Mouse (Mus musculus) G1E (cell line): ENCODE results near the gene Map4. TPM values are rescaled to one million over a fixed set of nuclear protein-coding genes. Genes with fewer than 3 reads are reported as not detected.

ENCODE experiments used
- ATAC-seq: 2 replicates; pipeline ENCODE4 v1.8.0; 2016; ENCODE audit warnings: mild to moderate bottlenecking; ENCODE audit not compliant: insufficient number of reproducible peaks, poor library complexity, low FRiP score, severe bottlenecking; ENCODE audit errors: extremely low read depth
- DNase-seq: peaks from one replicate; pipeline ENCODE4 v3.0.0; 2012; ENCODE audit warnings: low spot score
- H3K27me3 ChIP-seq: 2 replicates; pipeline ENCODE4 v1.6.1; 2012; ENCODE audit warnings: mild to moderate bottlenecking, low read length, inconsistent platforms; ENCODE audit not compliant: insufficient read depth
- H3K36me3 ChIP-seq: replicated peaks from 2 replicates; pipeline ENCODE3; 2012; ENCODE audit warnings: mild to moderate bottlenecking, inconsistent platforms
- H3K4me1 ChIP-seq: 2 replicates; pipeline ENCODE4 v1.6.1; 2012; ENCODE audit warnings: low read depth, low read length, inconsistent platforms, mixed read lengths; ENCODE audit not compliant: insufficient read depth
- H3K4me3 ChIP-seq: 2 replicates; pipeline ENCODE4 v1.5.1; 2012; ENCODE audit warnings: low read depth, mild to moderate bottlenecking, inconsistent platforms, low read length, moderate library complexity, mixed read lengths
- H3K9me3 ChIP-seq: replicated peaks from 2 replicates; pipeline ENCODE4 v1.6.1; 2012; ENCODE audit warnings: inconsistent platforms
- CTCF ChIP-seq: IDR thresholded peaks from 2 replicates; pipeline ENCODE4 v1.5.1; 2012; ENCODE audit warnings: low read depth, low read length, inconsistent platforms, mixed read lengths
- GATA1 ChIP-seq: IDR thresholded peaks from 2 replicates; pipeline ENCODE4 v1.6.1; 2012; ENCODE audit warnings: borderline replicate concordance, low read length, inconsistent platforms, mixed read lengths
- GATA2 ChIP-seq: IDR thresholded peaks from 2 replicates; pipeline ENCODE4 v1.6.1; 2012; ENCODE audit warnings: low read depth, low read length, inconsistent platforms, borderline replicate concordance
- POLR2AphosphoS5 ChIP-seq: IDR thresholded peaks from 2 replicates; pipeline ENCODE4 v1.6.1; 2012; ENCODE audit warnings: low read depth, low read length, inconsistent platforms; ENCODE audit not compliant: insufficient replicate concordance
- TAL1 ChIP-seq: conservative IDR thresholded peaks from 2 replicates; pipeline ENCODE4 v1.6.1; 2012; ENCODE audit warnings: low read depth, low read length, inconsistent platforms, mixed read lengths
- polyA plus RNA-seq: library from polyadenylated mRNA; stranded (reverse); fragments of >175 nt; gene quantifications from 2 replicates; pipeline ENCODE4 v1.2.3, GENCODE M21; 2012
- total RNA-seq, 2 experiments: library from RNA; stranded (forward) in 1 of 2; stranded (reverse) in 1 of 2; fragments of 200-1000 nt in 1 of 2; fragments of >200 nt in 1 of 2; fragmentation: Nextera tagmentation in 1 of 2; gene quantifications; 2 replicates each; pipeline ENCODE4 v1.2.3; 2014 to 2017

Gene Map4
- total and polyA plus RNA-seq, 3 experiments: 27.2 to 69.3 (median 47.5) TPM

- DNase-seq (no peak), ATAC-seq (no peak)
- H3K4me3 ChIP-seq: no peak overlapping the region
- H3K4me1 ChIP-seq: no peaks in the 10 kb centered on the region
- H3K36me3 ChIP-seq: peaks cover 2% of the 10 kb centered on the region
- no peak for TF ChIP-seq GATA2
- no peak for TF ChIP-seq GATA1
- no peak for TF ChIP-seq CTCF
- TF ChIP-seq TAL1: no peak
- no peak for TF ChIP-seq POLR2AphosphoS5
- no peaks in the 10 kb centered on the region for H3K27me3 ChIP-seq
- H3K9me3 ChIP-seq: no peaks in the 10 kb centered on the region
These were observed 71.2 kb downstream of the Map4 start for GRCm38 (mm10) chr9:110002413-110002812.

- no peak for DNase-seq
- Histone ChIP-seq H3K27me3 (no peaks in the 10 kb centered on the region), H3K4me1 (no peaks in the 10 kb centered on the region), H3K36me3 (no peaks in the 10 kb centered on the region), H3K4me3 (no peak overlapping the region), H3K9me3 (no peaks in the 10 kb centered on the region)
- TF ChIP-seq POLR2AphosphoS5 (no peak), CTCF (no peak), GATA1 (no peak), GATA2 (no peak), TAL1 (no peak)
- ATAC-seq: no peak
These were observed 88.0 kb downstream of the Map4 start for GRCm38 (mm10) chr9:110019224-110019623.

DNA sequence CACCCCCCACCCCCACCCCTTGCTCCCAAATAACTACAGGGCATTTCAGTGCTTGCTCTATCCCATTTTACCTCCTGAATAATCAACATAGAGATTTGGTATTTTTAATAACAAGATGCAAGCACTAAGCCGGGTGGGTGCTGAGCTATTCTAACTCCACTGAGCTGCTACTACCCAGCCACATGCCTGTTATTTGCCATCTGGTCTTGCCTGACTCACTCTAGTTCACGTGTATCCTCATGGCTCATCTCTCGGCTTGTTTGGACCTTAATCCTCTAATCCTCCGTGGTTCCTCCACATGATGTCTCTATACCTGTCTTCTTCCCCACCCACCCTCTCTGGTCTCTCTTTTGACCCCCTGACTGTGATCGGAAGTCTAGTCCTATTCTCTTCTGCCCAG, 89.1 kb downstream of the Map4 start:
- Histone ChIP-seq H3K27me3 (no peaks in the 10 kb centered on the region), H3K36me3 (no peaks in the 10 kb centered on the region), H3K4me1 (no peaks in the 10 kb centered on the region), H3K9me3 (no peaks in the 10 kb centered on the region), H3K4me3 (no peak overlapping the region)
- no peak for ATAC-seq
- DNase-seq: no peak
- TF ChIP-seq GATA1: no peak
- no peak for TF ChIP-seq TAL1
- TF ChIP-seq CTCF: no peak
- no peak for TF ChIP-seq GATA2
- no peak for TF ChIP-seq POLR2AphosphoS5

GRCm38 (mm10) chr9:110021463-110021862, 90.2 kb downstream of the Map4 start:
- H3K9me3 ChIP-seq: no peaks in the 10 kb centered on the region
- no peaks in the 10 kb centered on the region for H3K4me1 ChIP-seq
- H3K4me3 ChIP-seq: no peak overlapping the region
- H3K27me3 ChIP-seq: no peaks in the 10 kb centered on the region
- ATAC-seq (no peak), DNase-seq (no peak)
- no peaks in the 10 kb centered on the region for H3K36me3 ChIP-seq
- TF ChIP-seq POLR2AphosphoS5 (no peak), CTCF (no peak), GATA1 (no peak), GATA2 (no peak), TAL1 (no peak)

DNA sequence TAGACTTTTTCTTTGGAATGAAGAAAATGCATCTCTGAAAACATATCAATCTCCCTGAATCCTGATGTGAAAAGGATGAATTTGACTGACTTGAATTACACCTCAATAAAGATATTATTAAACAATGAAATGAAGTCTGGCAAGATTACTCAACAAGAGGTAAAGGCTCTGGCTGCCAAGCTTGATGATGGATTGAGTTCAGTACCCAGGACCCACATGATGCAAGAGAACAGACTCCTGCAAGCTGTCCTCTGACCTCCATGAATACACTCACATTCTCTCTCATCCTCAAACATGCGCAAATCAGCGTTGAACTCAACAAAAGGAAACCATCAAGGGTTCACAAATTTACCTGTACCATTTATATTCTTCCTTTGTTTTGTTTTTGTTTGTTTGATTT, 90.9 kb downstream of the Map4 start:
- no peaks in the 10 kb centered on the region for H3K9me3 ChIP-seq
- no peak for DNase-seq
- no peaks in the 10 kb centered on the region for H3K4me1 ChIP-seq
- no peaks in the 10 kb centered on the region for H3K36me3 ChIP-seq
- H3K27me3 ChIP-seq: no peaks in the 10 kb centered on the region
- no peak for TF ChIP-seq POLR2AphosphoS5
- TF ChIP-seq CTCF: no peak
- no peak for TF ChIP-seq TAL1
- no peak for TF ChIP-seq GATA2
- no peak for TF ChIP-seq GATA1
- no peak overlapping the region for H3K4me3 ChIP-seq
- ATAC-seq: no peak

DNA sequence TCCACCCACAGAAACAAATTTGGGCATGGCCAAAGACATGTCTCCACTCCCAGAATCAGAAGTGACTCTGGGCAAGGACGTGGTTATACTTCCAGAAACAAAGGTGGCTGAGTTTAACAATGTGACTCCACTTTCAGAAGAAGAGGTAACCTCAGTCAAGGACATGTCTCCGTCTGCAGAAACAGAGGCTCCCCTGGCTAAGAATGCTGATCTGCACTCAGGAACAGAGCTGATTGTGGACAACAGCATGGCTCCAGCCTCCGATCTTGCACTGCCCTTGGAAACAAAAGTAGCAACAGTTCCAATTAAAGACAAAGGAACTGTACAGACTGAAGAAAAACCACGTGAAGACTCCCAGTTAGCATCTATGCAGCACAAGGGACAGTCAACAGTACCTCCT, 103.8 kb downstream of the Map4 start:
- peaks cover 36% of the 10 kb centered on the region for H3K36me3 ChIP-seq

More for the DNA sequence above, 103.8 kb downstream of the Map4 start:
- no peak for TF ChIP-seq CTCF
- no peak for TF ChIP-seq TAL1
- no peak for TF ChIP-seq GATA2
- no peak for TF ChIP-seq GATA1
- no peak for TF ChIP-seq POLR2AphosphoS5
- no peak for DNase-seq
- Histone ChIP-seq H3K9me3 (no peaks in the 10 kb centered on the region), H3K27me3 (no peaks in the 10 kb centered on the region), H3K4me1 (peaks cover 13% of the 10 kb centered on the region), H3K4me3 (no peak overlapping the region)
- ATAC-seq: no peak
